Mouse (Mus musculus): ENCODE measurements around the gene Krt33b.

Krt33b gene

GRCm38 (mm10) chr11:99989881-99990405, 39.7 kb downstream of the Krt33b start:
- Histone ChIP-seq H3K4me3 (replicated peaks; ENCODE audit: low read length) (no peak overlapping the region), H3K36me3 (ENCODE audit: insufficient read depth, low read length) (no peaks in the 10 kb centered on the region), H3K27me3 (ENCODE audit: insufficient read depth, low read length) (peaks cover 38% of the 10 kb centered on the region), H3K4me1 (replicated peaks; ENCODE audit: low read depth, low read length) (0 out of 2 replicates have a peak, but pooled peaks cover 4% of the 10 kb centered on the region), H3K9me3 (ENCODE audit: low read length) (no peaks in the 10 kb centered on the region)
- no peak for TF ChIP-seq CTCF (conservative IDR thresholded peaks at IDR 0.05; ENCODE audit: low read length)
- no peak for TF ChIP-seq NANOG (IDR thresholded peaks at IDR 0.05; ENCODE audit: borderline replicate concordance, low read length)
- TF ChIP-seq POU5F1 (IDR thresholded peaks at IDR 0.05; ENCODE audit: borderline replicate concordance, low read length): no peak

GRCm38 (mm10) chr11:99988530-99988929, 41.1 kb downstream of the Krt33b start:
- Histone ChIP-seq H3K36me3 (ENCODE audit: insufficient read depth, low read length) (no peaks in the 10 kb centered on the region), H3K4me3 (replicated peaks; ENCODE audit: low read length) (no peak overlapping the region), H3K9me3 (ENCODE audit: low read length) (no peaks in the 10 kb centered on the region), H3K27me3 (ENCODE audit: insufficient read depth, low read length) (peaks cover 40% of the 10 kb centered on the region), H3K4me1 (replicated peaks; ENCODE audit: low read depth, low read length) (0 out of 2 replicates have a peak, but pooled peaks cover 4% of the 10 kb centered on the region)
- TF ChIP-seq CTCF (conservative IDR thresholded peaks at IDR 0.05; ENCODE audit: low read length) (no peak), POU5F1 (IDR thresholded peaks at IDR 0.05; ENCODE audit: borderline replicate concordance, low read length) (no peak), NANOG (IDR thresholded peaks at IDR 0.05; ENCODE audit: borderline replicate concordance, low read length) (no peak)

GRCm38 (mm10) chr11:99986180-99986647, 43.5 kb downstream of the Krt33b start, which contains the start of gene Krtap16-1:
Krtap16-1 (minus strand) TSS chr11:99986597.
- TF ChIP-seq CTCF (conservative IDR thresholded peaks at IDR 0.05; ENCODE audit: low read length) (no peak), NANOG (IDR thresholded peaks at IDR 0.05; ENCODE audit: borderline replicate concordance, low read length) (no peak), POU5F1 (IDR thresholded peaks at IDR 0.05; ENCODE audit: borderline replicate concordance, low read length) (no peak)
- peak within 1 kb of the TSS; percentile 46; the same call in 1 of the 2 replicates for H3K4me3 ChIP-seq (replicated peaks; ENCODE audit: low read length)
- 0 out of 2 replicates have a peak, but pooled peaks cover 4% of the 10 kb centered on the region for H3K4me1 ChIP-seq (replicated peaks; ENCODE audit: low read depth, low read length)
- H3K36me3 ChIP-seq (ENCODE audit: insufficient read depth, low read length): no peaks in the 10 kb centered on the region
- peaks cover 34% of the 10 kb centered on the region for H3K27me3 ChIP-seq (ENCODE audit: insufficient read depth, low read length)
- peaks cover 15% of the 10 kb centered on the region for H3K9me3 ChIP-seq (ENCODE audit: low read length)

GRCm38 (mm10) chr11:99985291-99986092, 44.2 kb downstream of the Krt33b start:
- Histone ChIP-seq H3K4me1 (replicated peaks; ENCODE audit: low read depth, low read length) (0 out of 2 replicates have a peak, but pooled peaks cover 4% of the 10 kb centered on the region), H3K9me3 (ENCODE audit: low read length) (peaks cover 20% of the 10 kb centered on the region), H3K27me3 (ENCODE audit: insufficient read depth, low read length) (peaks cover 34% of the 10 kb centered on the region), H3K4me3 (replicated peaks; ENCODE audit: low read length) (peak overlapping the region; percentile 46; the same call in 1 of the 2 replicates), H3K36me3 (ENCODE audit: insufficient read depth, low read length) (no peaks in the 10 kb centered on the region)
- TF ChIP-seq NANOG (IDR thresholded peaks at IDR 0.05; ENCODE audit: borderline replicate concordance, low read length) (no peak), POU5F1 (IDR thresholded peaks at IDR 0.05; ENCODE audit: borderline replicate concordance, low read length) (no peak), CTCF (conservative IDR thresholded peaks at IDR 0.05; ENCODE audit: low read length) (no peak)

GRCm38 (mm10) chr11:99983442-99983841, 46.2 kb downstream of the Krt33b start:
- no peak overlapping the region for H3K4me3 ChIP-seq (replicated peaks; ENCODE audit: low read length)
- H3K27me3 ChIP-seq (ENCODE audit: insufficient read depth, low read length): peaks cover 34% of the 10 kb centered on the region
- H3K36me3 ChIP-seq (ENCODE audit: insufficient read depth, low read length): no peaks in the 10 kb centered on the region
- peaks cover 20% of the 10 kb centered on the region for H3K9me3 ChIP-seq (ENCODE audit: low read length)
- 0 out of 2 replicates have a peak, but pooled peaks cover 4% of the 10 kb centered on the region for H3K4me1 ChIP-seq (replicated peaks; ENCODE audit: low read depth, low read length)
- no peak for TF ChIP-seq CTCF (conservative IDR thresholded peaks at IDR 0.05; ENCODE audit: low read length)
- TF ChIP-seq POU5F1 (IDR thresholded peaks at IDR 0.05; ENCODE audit: borderline replicate concordance, low read length): no peak
- TF ChIP-seq NANOG (IDR thresholded peaks at IDR 0.05; ENCODE audit: borderline replicate concordance, low read length): no peak

- Histone ChIP-seq H3K36me3 (ENCODE audit: insufficient read depth, low read length) (no peaks in the 10 kb centered on the region), H3K27me3 (ENCODE audit: insufficient read depth, low read length) (peaks cover 34% of the 10 kb centered on the region), H3K4me1 (replicated peaks; ENCODE audit: low read depth, low read length) (0 out of 2 replicates have a peak, but pooled peaks cover 4% of the 10 kb centered on the region), H3K4me3 (replicated peaks; ENCODE audit: low read length) (no peak overlapping the region), H3K9me3 (ENCODE audit: low read length) (peaks cover 20% of the 10 kb centered on the region)
- TF ChIP-seq NANOG (IDR thresholded peaks at IDR 0.05; ENCODE audit: borderline replicate concordance, low read length) (no peak), POU5F1 (IDR thresholded peaks at IDR 0.05; ENCODE audit: borderline replicate concordance, low read length) (no peak)
Measured at GRCm38 (mm10) chr11:99982731-99983130, 46.9 kb downstream of the Krt33b start.

GRCm38 (mm10) chr11:99978953-99979352, 50.7 kb downstream of the Krt33b start, which contains the start of gene Krtap29-1:
Krtap29-1 (minus strand) TSS chr11:99979053.
- no peaks in the 10 kb centered on the region for H3K36me3 ChIP-seq (ENCODE audit: insufficient read depth, low read length)
- peaks cover 11% of the 10 kb centered on the region; the same call in 1 of the 2 replicates for H3K27me3 ChIP-seq (ENCODE audit: insufficient read depth, low read length)
- no peak within 1 kb of the TSS for H3K4me3 ChIP-seq (replicated peaks; ENCODE audit: low read length)
- TF ChIP-seq POU5F1 (IDR thresholded peaks at IDR 0.05; ENCODE audit: borderline replicate concordance, low read length) (no peak), NANOG (IDR thresholded peaks at IDR 0.05; ENCODE audit: borderline replicate concordance, low read length) (no peak), CTCF (conservative IDR thresholded peaks at IDR 0.05; ENCODE audit: low read length) (no peak)
- no peaks in the 10 kb centered on the region for H3K4me1 ChIP-seq (replicated peaks; ENCODE audit: low read depth, low read length)
- H3K9me3 ChIP-seq (ENCODE audit: low read length): peaks cover 30% of the 10 kb centered on the region
